Comparison of ENCODE assay signal across 24 mouse cellular contexts in genomic region chr8:46801153-46801684, GRCm38 (mm10).
A peak's percentile ranks its signal among the peaks of the same experiment; 100 is the strongest.
DNase-seq lines count a peak whose midpoint lies in the region; ATAC-seq lines count a peak whose summit lies in the region.
"Had no signal": no experiment of that assay in that cellular context is flagged by ENCODE, and none has a peak within 500 bp of the region (broad histone marks: within the 10 kb centered on the region; RNA-seq: fewer than 3 reads in every experiment).

No protein-coding gene starts in this region.

- WGBS in intestine, embryonic 16.5 days: 50% methylated on average over 1 of the region's 1 CpGs
- 33% methylated on average over 1 of the region's 1 CpGs for WGBS in intestine, embryonic 15.5 days

- peak; percentile 39 for DNase-seq in ovary, postnatal 36 days (ENCODE audit: low spot score)
- no peak for DNase-seq in ovary, postnatal 14 days (ENCODE audit: low spot score)
- no peak for DNase-seq in layer of hippocampus, adult 9-10 months (ENCODE audit: low spot score)
- DNase-seq in thymus, postnatal 0 days (ENCODE audit: low spot score): no peak
- DNase-seq: adrenal gland, adult 8-10 months; cerebellum, adult 11 months; cerebellum, postnatal 25 days; gastrocnemius, postnatal 36 days; heart, postnatal 36 days; kidney, adult 8-10 months; kidney, postnatal 4 days; lung, adult 2 months; retina, postnatal 1 day had no signal

- H3K4me1 ChIP-seq in intestine, embryonic 16.5 days (ENCODE audit: control insufficient read depth, insufficient read depth, low read length): peaks cover 6% of the 10 kb centered on the region
- 0 out of 2 replicates have a peak, but pooled peaks cover 2% of the 10 kb centered on the region for H3K4me1 ChIP-seq in intestine, embryonic 15.5 days (replicated peaks)
- H3K4me1 ChIP-seq: embryonic facial prominence, embryonic 10.5 days; forebrain, embryonic 13.5 days; hindbrain, embryonic 15.5 days; limb, embryonic 10.5 days; neural tube, embryonic 13.5 days had no signal

- no peak overlapping the region for H3K4me3 ChIP-seq in intestine, embryonic 16.5 days (ENCODE audit: low read length)
- no peak overlapping the region for H3K4me3 ChIP-seq in intestine, embryonic 15.5 days (replicated peaks)
- H3K4me3 ChIP-seq: embryonic facial prominence, embryonic 10.5 days; forebrain, embryonic 13.5 days; heart, embryonic 13.5 days; hindbrain, embryonic 15.5 days; limb, embryonic 10.5 days; midbrain, embryonic 10.5 days; neural tube, embryonic 13.5 days had no signal

- no peak overlapping the region for H3K9ac ChIP-seq in intestine, embryonic 16.5 days (ENCODE audit: low read depth, low read length)
- no peak overlapping the region for H3K9ac ChIP-seq in intestine, embryonic 15.5 days
- H3K9ac ChIP-seq: forebrain, embryonic 13.5 days; heart, embryonic 13.5 days; hindbrain, embryonic 15.5 days; neural tube, embryonic 13.5 days had no signal

- H3K4me2 ChIP-seq in intestine, embryonic 16.5 days (ENCODE audit: low read depth, low read length): no peak overlapping the region
- H3K4me2 ChIP-seq in intestine, embryonic 15.5 days (replicated peaks): no peak overlapping the region
- H3K4me2 ChIP-seq: forebrain, embryonic 13.5 days; heart, embryonic 13.5 days; hindbrain, embryonic 15.5 days; neural tube, embryonic 13.5 days had no signal

- H3K9me3 ChIP-seq in intestine, embryonic 16.5 days (ENCODE audit: control insufficient read depth, low read length): no peaks in the 10 kb centered on the region
- H3K9me3 ChIP-seq in intestine, embryonic 15.5 days: no peaks in the 10 kb centered on the region
- H3K9me3 ChIP-seq: embryonic facial prominence, embryonic 10.5 days; forebrain, embryonic 13.5 days; heart, embryonic 13.5 days; hindbrain, embryonic 15.5 days; limb, embryonic 10.5 days; neural tube, embryonic 13.5 days had no signal

- 0 out of 2 replicates have a peak, but pooled peaks have one; percentile 15 for ATAC-seq in intestine, embryonic 16.5 days
- ATAC-seq in intestine, embryonic 15.5 days: no peak
- peak; percentile 51 for ATAC-seq in megakaryocyte-erythroid progenitor cell, adult 5-6 weeks (replicated peaks; ENCODE audit: low FRiP score, low TSS enrichment, poor library complexity, severe bottlenecking)
- ATAC-seq: forebrain, embryonic 13.5 days had no signal

- peaks cover 3% of the 10 kb centered on the region for H3K36me3 ChIP-seq in intestine, embryonic 16.5 days (ENCODE audit: control insufficient read depth, insufficient read depth, low read length)
- peaks cover 12% of the 10 kb centered on the region for H3K36me3 ChIP-seq in intestine, embryonic 15.5 days

- H3K27me3 ChIP-seq in intestine, embryonic 16.5 days (replicated peaks; ENCODE audit: control insufficient read depth, insufficient read depth, low read length): no peaks in the 10 kb centered on the region
- H3K27me3 ChIP-seq in intestine, embryonic 15.5 days (replicated peaks): no peaks in the 10 kb centered on the region
- H3K27me3 ChIP-seq: CH12.LX; forebrain, embryonic 13.5 days; heart, embryonic 13.5 days; hindbrain, embryonic 15.5 days; neural tube, embryonic 13.5 days had no signal

- no peak overlapping the region for H3K27ac ChIP-seq in intestine, embryonic 16.5 days (ENCODE audit: low read length)
- H3K27ac ChIP-seq in intestine, embryonic 15.5 days: no peak overlapping the region
- H3K27ac ChIP-seq: embryonic facial prominence, embryonic 10.5 days; forebrain, embryonic 13.5 days; heart, embryonic 13.5 days; hindbrain, embryonic 15.5 days; limb, embryonic 10.5 days; midbrain, embryonic 10.5 days; neural tube, embryonic 13.5 days had no signal
